Mouse (Mus musculus) central nervous system, embryonic 11.5 days (tissue): ENCODE results near the gene Vmn2r96. TPM values are rescaled to one million over a fixed set of nuclear protein-coding genes. Genes with fewer than 3 reads are reported as not detected.

Experiments used
- polyA plus RNA-seq: library from polyadenylated mRNA; depleted of rRNA; stranded (reverse); fragments of >200 nt; gene quantifications from 2 replicates; pipeline ENCODE4 v1.2.3, GENCODE M21; 2012; rRNA removed

The Vmn2r96 gene
- polyA plus RNA-seq, result not detected in 2 replicates

GRCm38 (mm10) chr17:18572851-18573250 lies at the start of gene Vmn2r96:
Gene Vmn2r96 (plus strand): TSS chr17:18573151.

Other genes with a start within 250 kb of the Vmn2r96 start
- gene Vmn2r95, start 149.1 kb upstream of the Vmn2r96 start, polyA plus RNA-seq, result not detected in 2 replicates